Mouse (Mus musculus) liver, postnatal 0 days (tissue): ENCODE data around the gene Dydc2.
A peak's percentile ranks its signal among the peaks of the same experiment; 100 is the strongest.

Experiments
- CTCF ChIP-seq: sonication (generic); IDR thresholded peaks from 2 replicates; pipeline ENCODE4 v1.5.1; 2016; ENCODE audit warnings: antibody characterized with exemption, low read depth
- EP300 ChIP-seq: IDR thresholded peaks from 2 replicates; pipeline ENCODE4 v1.6.1; 2016; ENCODE audit warnings: antibody characterized with exemption, low read depth, mild to moderate bottlenecking

GRCm38 (mm10) chr14:41035146-41035798 is 33.7 kb downstream of the Dydc2 start:
- TF ChIP-seq EP300 (no peak), CTCF (peak; percentile 96)
